ENCODE assay signal across 9 mouse cellular contexts in the genomic region with DNA sequence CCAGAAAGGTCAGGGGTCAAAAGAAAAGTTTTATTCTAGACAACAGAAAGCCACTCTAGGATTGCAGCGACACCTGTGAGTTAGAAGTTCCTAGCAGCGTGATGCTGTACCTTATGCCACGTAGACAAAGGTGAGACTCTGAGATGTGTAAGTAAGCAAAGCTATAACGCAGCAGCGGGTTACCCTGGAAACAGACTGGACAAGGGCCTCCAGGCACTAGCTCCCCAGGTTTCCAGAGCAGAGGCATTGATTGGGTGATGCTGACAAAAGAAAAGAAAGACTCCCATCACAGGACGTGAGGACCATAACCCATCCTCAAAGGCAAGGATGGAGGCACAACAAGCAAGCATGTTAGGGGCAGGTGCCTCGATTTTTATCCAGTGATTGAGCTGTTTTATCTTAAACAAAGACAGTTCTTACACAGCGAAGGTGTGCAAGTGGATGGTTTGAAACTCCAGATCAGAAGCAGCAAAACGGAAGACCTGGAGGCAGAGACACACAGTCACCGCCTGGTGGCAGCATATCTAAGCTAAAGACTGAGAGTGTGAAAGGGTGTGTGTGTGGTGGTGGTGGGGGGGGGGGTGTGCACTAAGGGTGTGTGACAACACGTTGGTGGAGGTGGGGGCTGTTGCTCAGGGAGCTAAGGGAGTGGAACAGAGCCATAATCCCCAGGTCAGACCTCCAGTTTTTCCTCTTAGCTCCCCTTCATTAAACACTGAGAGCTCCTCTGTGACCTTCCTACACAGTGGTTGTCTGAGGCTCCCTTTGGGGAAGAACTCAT. TPM values are rescaled to one million over a fixed set of nuclear protein-coding genes. Genes with fewer than 3 reads are reported as not detected.
DNase-seq lines count a peak whose midpoint lies in the region; ATAC-seq and TF ChIP-seq lines count a peak whose summit lies in the region.
"Had no signal": no experiment of that assay in that cellular context is flagged by ENCODE, and none has a peak within 500 bp of the region (broad histone marks: within the 10 kb centered on the region; RNA-seq: fewer than 3 reads in every experiment).

No protein-coding gene starts in this region.

- H3K4me3 ChIP-seq in heart, adult 2 months = no peak overlapping the region
- H3K4me3 ChIP-seq in heart, embryonic 10.5 days = no peak overlapping the region
- no peak overlapping the region for H3K4me3 ChIP-seq in hindbrain, embryonic 13.5 days
- H3K4me3 ChIP-seq in midbrain, embryonic 15.5 days = no peak overlapping the region
- H3K4me3 ChIP-seq: limb, embryonic 13.5 days had no signal

- H3K9me3 ChIP-seq in heart, embryonic 10.5 days = no peaks in the 10 kb centered on the region
- H3K9me3 ChIP-seq in hindbrain, embryonic 13.5 days = no peaks in the 10 kb centered on the region
- no peaks in the 10 kb centered on the region for H3K9me3 ChIP-seq in midbrain, embryonic 15.5 days
- H3K9me3 ChIP-seq: limb, embryonic 13.5 days had no signal

- TF ChIP-seq EP300 in heart, adult 2 months (IDR thresholded peaks at IDR 0.05; ENCODE audit: insufficient read depth, low read depth, low read length) = 0 out of 2 replicates have a peak, but pooled peaks have one; percentile 14

- peak overlapping the region; percentile 28; the same call in 1 of the 2 replicates for H3K4me2 ChIP-seq in hindbrain, embryonic 13.5 days
- H3K4me2 ChIP-seq in midbrain, embryonic 15.5 days = peak overlapping the region; percentile 30
- H3K4me2 ChIP-seq: limb, embryonic 13.5 days had no signal

- TF ChIP-seq POLR2A in heart, adult 2 months (IDR thresholded peaks at IDR 0.05; ENCODE audit: insufficient read depth, low read depth, low read length) = no peak

- H3K79me2 ChIP-seq in heart, adult 2 months (replicated peaks; ENCODE audit: control insufficient read depth, insufficient read depth, low read length) = no peaks in the 10 kb centered on the region

- H3K36me3 ChIP-seq in heart, adult 2 months (ENCODE audit: control insufficient read depth, insufficient read depth, low read length) = no peaks in the 10 kb centered on the region
- H3K36me3 ChIP-seq in heart, embryonic 10.5 days = no peaks in the 10 kb centered on the region
- H3K36me3 ChIP-seq in hindbrain, embryonic 13.5 days = no peaks in the 10 kb centered on the region
- no peaks in the 10 kb centered on the region for H3K36me3 ChIP-seq in midbrain, embryonic 15.5 days (replicated peaks)
- H3K36me3 ChIP-seq: limb, embryonic 13.5 days had no signal

- intact Hi-C loops in heart, adult 2 months (cut with DNase I) = loop anchor here (2.0 to 5.0 kb wide), 3 partner anchors 70 to 445 kb away; a partner anchor contains a TSS
- intact Hi-C loops in left cerebral cortex, postnatal 10 days (cut with DNase I) = loop anchor here (5.0 kb wide), 1 partner anchor 165 kb away; a partner anchor contains a TSS

- peak; percentile 73; the same call in 1 of the 2 replicates for ATAC-seq in hindbrain, embryonic 13.5 days (ENCODE audit: low FRiP score)
- peak; percentile 85 for ATAC-seq in midbrain, embryonic 15.5 days (replicated peaks)

- no peak overlapping the region for H3K27ac ChIP-seq in heart, adult 2 months
- H3K27ac ChIP-seq in heart, embryonic 10.5 days = no peak overlapping the region
- H3K27ac ChIP-seq in hindbrain, embryonic 13.5 days = no peak overlapping the region
- no peak overlapping the region for H3K27ac ChIP-seq in midbrain, embryonic 15.5 days
- H3K27ac ChIP-seq: limb, embryonic 13.5 days had no signal

- no peak overlapping the region for H3K9ac ChIP-seq in heart, adult 2 months (ENCODE audit: low read depth, low read length)
- H3K9ac ChIP-seq in hindbrain, embryonic 13.5 days = peak overlapping the region; percentile 43; the same call in 1 of the 2 replicates
- peak overlapping the region; percentile 7; the same call in 1 of the 2 replicates for H3K9ac ChIP-seq in midbrain, embryonic 15.5 days
- H3K9ac ChIP-seq: limb, embryonic 13.5 days had no signal

- no peaks in the 10 kb centered on the region for H3K4me1 ChIP-seq in heart, adult 2 months (ENCODE audit: control insufficient read depth, insufficient read depth, low read length)
- peaks cover 8% of the 10 kb centered on the region; the same call in 1 of the 2 replicates for H3K4me1 ChIP-seq in heart, embryonic 10.5 days
- H3K4me1 ChIP-seq in hindbrain, embryonic 13.5 days (replicated peaks) = peaks cover 5% of the 10 kb centered on the region
- peaks cover 4% of the 10 kb centered on the region for H3K4me1 ChIP-seq in midbrain, embryonic 15.5 days

- peak; percentile 65 for TF ChIP-seq CTCF in heart, adult 2 months (IDR thresholded peaks at IDR 0.05)

- DNase-seq in heart, adult 2 months = peak in 1 of 2 experiments; percentile 27
- DNase-seq in heart, embryonic 10.5 days (ENCODE audit: low spot score) = no peak
- peak; percentile 14 for DNase-seq in MN1 (ENCODE audit: low spot score)
- peak; percentile 53 to 58 for DNase-seq in cerebellum, postnatal 36 days
- peak; percentile 34 to 69 for DNase-seq in left cerebral cortex, postnatal 10 days (ENCODE audit: extremely low spot score in 1 of 2, low spot score in 2 of 2)
- DNase-seq in testis, postnatal 10 days (ENCODE audit: low spot score) = peak; percentile 71

- H3K27me3 ChIP-seq in heart, adult 2 months (ENCODE audit: control insufficient read depth, insufficient read depth, low read length) = no peaks in the 10 kb centered on the region
- H3K27me3 ChIP-seq in heart, embryonic 10.5 days (ENCODE audit: insufficient read depth, poor library complexity, severe bottlenecking) = peaks cover 32% of the 10 kb centered on the region
- 0 out of 2 replicates have a peak, but pooled peaks cover 4% of the 10 kb centered on the region for H3K27me3 ChIP-seq in hindbrain, embryonic 13.5 days
- H3K27me3 ChIP-seq in midbrain, embryonic 15.5 days (replicated peaks) = no peaks in the 10 kb centered on the region

- WGBS in heart, adult 2 months = 38% methylated on average over 11 of the region's 11 CpGs
- 35% methylated on average over 11 of the region's 11 CpGs for WGBS in heart, embryonic 10.5 days
- WGBS in hindbrain, embryonic 13.5 days = 35% methylated on average over 11 of the region's 11 CpGs
- 23% methylated on average over 11 of the region's 11 CpGs for WGBS in midbrain, embryonic 15.5 days

RNA-seq across cellular contexts. Expression of a gene that starts 53.7 kb away (rescaled TPM):
- total RNA-seq in heart, adult 2 months (2021) = 10 to 100 TPM; 69.7 to 72.7 TPM
- polyA plus RNA-seq in heart, adult 2 months (2012; rRNA removed) = 27.7 and 62.3 TPM in 2 replicates
- 112 and 123 TPM in 2 replicates for polyA plus RNA-seq in heart, embryonic 10.5 days (2016; fragmentation: Nextera tagmentation; extraction: Ambion mirVana)
- 91.3 and 99.0 TPM in 2 replicates for polyA plus RNA-seq in hindbrain, embryonic 13.5 days (2015; fragmentation: Nextera tagmentation; extraction: Ambion mirVana)
- total RNA-seq in left cerebral cortex, postnatal 10 days (2021) = 100 to 1,000 TPM; 141 to 142 TPM
- 85.4 and 87.8 TPM in 2 replicates for polyA plus RNA-seq in midbrain, embryonic 15.5 days (2015; fragmentation: Nextera tagmentation; extraction: Ambion mirVana)
